In genomic region chr3:60568171-60568684, GRCm38 (mm10) we compare ENCODE assay signal across 21 mouse cellular contexts.
DNase-seq lines count a peak whose midpoint lies in the region; ATAC-seq and TF ChIP-seq lines count a peak whose summit lies in the region.
"Had no signal": no experiment of that assay in that cellular context is flagged by ENCODE, and none has a peak within 500 bp of the region (broad histone marks: within the 10 kb centered on the region; RNA-seq: fewer than 3 reads in every experiment).

No protein-coding gene starts in this region.

- intact Hi-C loops in heart, adult 2 months (cut with DNase I), result no loop called here

- H3K79me2 ChIP-seq in heart, adult 2 months (replicated peaks; ENCODE audit: control insufficient read depth, insufficient read depth, low read length), result peaks cover 9% of the 10 kb centered on the region

- WGBS in heart, adult 2 months, result 69% methylated on average over 1 of the region's 1 CpGs
- 62% methylated on average over 1 of the region's 1 CpGs for WGBS in midbrain, embryonic 12.5 days
- 71% methylated on average over 1 of the region's 1 CpGs for WGBS in midbrain, embryonic 11.5 days
- 2% methylated on average over 1 of the region's 1 CpGs for WGBS in forebrain, embryonic 14.5 days

- no peaks in the 10 kb centered on the region for H3K9me3 ChIP-seq in midbrain, embryonic 12.5 days
- no peaks in the 10 kb centered on the region for H3K9me3 ChIP-seq in midbrain, embryonic 11.5 days (ENCODE audit: control insufficient read depth, low read length)
- no peaks in the 10 kb centered on the region for H3K9me3 ChIP-seq in forebrain, embryonic 14.5 days (replicated peaks; ENCODE audit: control insufficient read depth, low read length)
- H3K9me3 ChIP-seq: embryonic facial prominence, embryonic 15.5 days; G1E; hindbrain, embryonic 15.5 days; midbrain, embryonic 15.5 days; neural tube, embryonic 12.5 days had no signal

- peaks cover 50% of the 10 kb centered on the region for H3K36me3 ChIP-seq in heart, adult 2 months (ENCODE audit: control insufficient read depth, insufficient read depth, low read length)
- no peaks in the 10 kb centered on the region for H3K36me3 ChIP-seq in midbrain, embryonic 12.5 days
- H3K36me3 ChIP-seq in midbrain, embryonic 11.5 days (ENCODE audit: control insufficient read depth, insufficient read depth, low read length), result no peaks in the 10 kb centered on the region
- H3K36me3 ChIP-seq in forebrain, embryonic 14.5 days (ENCODE audit: control insufficient read depth, insufficient read depth, low read length), result no peaks in the 10 kb centered on the region
- H3K36me3 ChIP-seq: embryonic facial prominence, embryonic 15.5 days; hindbrain, embryonic 15.5 days; midbrain, embryonic 15.5 days; neural tube, embryonic 12.5 days had no signal

- H3K4me2 ChIP-seq in midbrain, embryonic 12.5 days (replicated peaks), result no peak overlapping the region
- no peak overlapping the region for H3K4me2 ChIP-seq in midbrain, embryonic 11.5 days
- no peak overlapping the region; the same call in 1 of the 2 replicates for H3K4me2 ChIP-seq in forebrain, embryonic 14.5 days (ENCODE audit: low read length)
- H3K4me2 ChIP-seq: embryonic facial prominence, embryonic 15.5 days; heart, embryonic 11.5 days; hindbrain, embryonic 15.5 days; lung, embryonic 14.5 days; midbrain, embryonic 15.5 days; neural tube, embryonic 12.5 days had no signal

- no peak overlapping the region for H3K4me3 ChIP-seq in heart, adult 2 months
- no peak overlapping the region for H3K4me3 ChIP-seq in midbrain, embryonic 12.5 days
- no peak overlapping the region for H3K4me3 ChIP-seq in midbrain, embryonic 11.5 days (ENCODE audit: low read depth, low read length)
- H3K4me3 ChIP-seq in forebrain, embryonic 14.5 days (ENCODE audit: low read depth, low read length), result no peak overlapping the region
- H3K4me3 ChIP-seq: embryonic facial prominence, embryonic 15.5 days; hindbrain, embryonic 15.5 days; midbrain, embryonic 15.5 days; neural tube, embryonic 12.5 days had no signal

- no peak overlapping the region for H3K9ac ChIP-seq in heart, adult 2 months (ENCODE audit: low read depth, low read length)
- H3K9ac ChIP-seq in midbrain, embryonic 12.5 days (replicated peaks), result no peak overlapping the region
- no peak overlapping the region for H3K9ac ChIP-seq in midbrain, embryonic 11.5 days (ENCODE audit: low read length)
- H3K9ac ChIP-seq in forebrain, embryonic 14.5 days (ENCODE audit: low read length), result no peak overlapping the region
- H3K9ac ChIP-seq: embryonic facial prominence, embryonic 15.5 days; hindbrain, embryonic 15.5 days; lung, embryonic 14.5 days; midbrain, embryonic 15.5 days; neural tube, embryonic 12.5 days had no signal

- H3K27me3 ChIP-seq in heart, adult 2 months (ENCODE audit: control insufficient read depth, insufficient read depth, low read length), result no peaks in the 10 kb centered on the region
- no peaks in the 10 kb centered on the region for H3K27me3 ChIP-seq in midbrain, embryonic 12.5 days
- H3K27me3 ChIP-seq in midbrain, embryonic 11.5 days (ENCODE audit: control insufficient read depth, insufficient read depth, low read length), result no peaks in the 10 kb centered on the region
- H3K27me3 ChIP-seq in forebrain, embryonic 14.5 days (replicated peaks; ENCODE audit: control insufficient read depth, insufficient read depth, low read length), result no peaks in the 10 kb centered on the region
- H3K27me3 ChIP-seq: CH12.LX; embryonic facial prominence, embryonic 15.5 days; hindbrain, embryonic 15.5 days; midbrain, embryonic 15.5 days; neural tube, embryonic 12.5 days had no signal

- no peak for TF ChIP-seq CTCF in heart, adult 2 months (IDR thresholded peaks at IDR 0.05)

- no peak for DNase-seq in heart, adult 2 months
- no peak for DNase-seq in heart, adult 8-10 months (ENCODE audit: low spot score)
- no peak for DNase-seq in midbrain, embryonic 11.5 days (ENCODE audit: low spot score, missing footprints)
- DNase-seq in forebrain, embryonic 14.5 days (ENCODE audit: low spot score), result peak; percentile 85
- peak; percentile 14 for DNase-seq in retina, postnatal 7 days (ENCODE audit: low read depth, low spot score)
- DNase-seq in spleen, postnatal 10 days (ENCODE audit: low spot score in 2 of 2), result no peak
- DNase-seq: adrenal gland, adult 2 months; B cell, adult 2 months; cerebellum, adult 18-20 months; cerebellum, postnatal 14 days; kidney, postnatal 25 days; lung, embryonic 14.5 days; right cerebral cortex, postnatal 14 days had no signal

- ATAC-seq in midbrain, embryonic 12.5 days (ENCODE audit: low FRiP score, low read depth), result 0 out of 2 replicates have a peak, but pooled peaks have one; percentile 20
- ATAC-seq in midbrain, embryonic 11.5 days (ENCODE audit: low FRiP score), result no peak
- ATAC-seq in forebrain, embryonic 14.5 days, result peak; percentile 77
- ATAC-seq: midbrain, embryonic 15.5 days had no signal

- peaks cover 36% of the 10 kb centered on the region for H3K4me1 ChIP-seq in heart, adult 2 months (ENCODE audit: control insufficient read depth, insufficient read depth, low read length)
- H3K4me1 ChIP-seq in midbrain, embryonic 12.5 days, result peaks cover 19% of the 10 kb centered on the region
- H3K4me1 ChIP-seq in midbrain, embryonic 11.5 days (ENCODE audit: control insufficient read depth, insufficient read depth, low read length), result no peaks in the 10 kb centered on the region
- peaks cover 36% of the 10 kb centered on the region for H3K4me1 ChIP-seq in forebrain, embryonic 14.5 days (ENCODE audit: control insufficient read depth, insufficient read depth, low read length)

- TF ChIP-seq POLR2A in heart, adult 2 months (IDR thresholded peaks at IDR 0.05; ENCODE audit: insufficient read depth, low read depth, low read length), result no peak

- peak overlapping the region; percentile 87 for H3K27ac ChIP-seq in heart, adult 2 months
- no peak overlapping the region for H3K27ac ChIP-seq in midbrain, embryonic 12.5 days (replicated peaks)
- no peak overlapping the region for H3K27ac ChIP-seq in midbrain, embryonic 11.5 days (ENCODE audit: low read depth, low read length)
- no peak overlapping the region for H3K27ac ChIP-seq in forebrain, embryonic 14.5 days (ENCODE audit: low read depth, low read length)
- H3K27ac ChIP-seq: embryonic facial prominence, embryonic 15.5 days; hindbrain, embryonic 15.5 days; midbrain, embryonic 15.5 days; neural tube, embryonic 12.5 days had no signal

- no peak for TF ChIP-seq EP300 in heart, adult 2 months (IDR thresholded peaks at IDR 0.05; ENCODE audit: insufficient read depth, low read depth, low read length)

Comparison
In these comparisons a context has a peak if more than half of its experiments do, and no peak if none do; other contexts are left out.
1. DNase-seq: peak in forebrain, embryonic 14.5 days (single experiment) and retina, postnatal 7 days (single experiment); none in heart, adult 2 months (0 of 2), heart, adult 8-10 months (single experiment), midbrain, embryonic 11.5 days (single experiment) and spleen, postnatal 10 days (0 of 2).